Mouse (Mus musculus) lung, postnatal 4 days (tissue): ENCODE data around the gene Ing1.

Source experiments
- DNase-seq, 2 experiments: peaks; one replicate each; pipeline ENCODE4 v3.0.0; 2021

The Ing1 gene

DNA sequence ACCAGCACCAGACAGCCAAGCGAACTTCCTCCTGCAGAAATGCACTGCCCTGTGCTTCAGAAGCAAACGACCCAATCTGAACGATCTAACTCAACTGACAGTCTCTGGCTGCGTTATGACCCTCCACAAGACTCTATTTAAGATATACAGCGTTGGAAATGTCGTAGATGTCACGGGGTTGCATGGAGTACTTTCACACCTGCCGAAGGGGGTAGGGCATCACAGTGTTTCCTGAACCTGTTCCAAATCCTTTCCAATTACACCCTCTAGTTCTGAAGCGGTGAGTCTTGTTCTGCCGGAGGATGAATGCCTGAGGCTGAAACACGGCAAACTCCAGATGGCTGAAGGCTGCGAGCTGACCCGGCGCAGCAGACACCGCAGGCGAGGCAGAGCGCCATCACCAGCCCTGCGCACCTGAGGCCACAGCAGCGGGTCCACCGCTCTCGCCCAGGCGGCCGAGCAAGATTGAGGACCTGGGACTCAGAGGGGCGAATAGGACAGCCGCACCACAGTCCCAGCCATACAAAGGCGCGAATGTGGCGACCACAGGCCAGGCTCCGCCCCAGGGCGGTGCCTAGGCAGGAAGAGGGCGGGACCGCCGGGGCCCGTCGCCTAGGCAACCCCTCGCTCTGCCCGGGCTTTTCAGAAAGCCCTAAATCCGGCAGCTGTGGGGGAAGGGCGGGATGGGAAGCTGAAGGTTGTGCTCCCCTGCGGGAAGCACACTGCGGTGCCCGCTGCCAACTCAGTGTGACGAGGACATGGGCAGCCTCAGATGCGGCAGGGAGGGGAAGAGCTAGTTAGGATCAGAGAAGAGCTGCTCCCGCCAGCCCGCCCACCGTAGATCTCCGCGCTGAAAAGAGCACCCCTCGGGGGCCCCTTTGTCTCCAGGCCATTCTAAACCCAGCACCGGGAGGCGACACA is at the start of gene Ing1:
TSS of gene Ing1 (plus strand) at position 773 of the 921 bp plus-strand sequence.
- peak; percentile 96 to 97 for DNase-seq

DNA sequence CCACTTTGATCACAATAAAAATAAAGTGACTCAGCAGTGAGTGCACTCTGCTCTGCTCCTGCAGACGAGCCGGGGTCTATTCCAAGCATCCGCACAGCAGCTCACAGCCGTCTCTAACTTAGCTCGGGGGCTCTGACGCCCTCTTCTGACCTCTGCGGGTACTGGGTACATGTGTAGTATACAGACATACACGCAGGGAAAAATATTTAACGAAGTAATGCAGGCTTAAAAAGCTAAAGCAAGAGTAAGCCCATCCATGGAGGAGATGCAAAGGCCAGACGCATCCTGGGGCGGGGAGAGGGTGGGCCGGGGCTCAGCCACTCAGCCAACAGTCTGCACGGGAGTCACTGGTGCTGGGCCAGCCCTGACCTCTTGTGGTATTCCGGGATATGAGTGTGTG is 49.3 kb upstream of the Ing1 start:
- DNase-seq, result peak in 1 of 2 experiments; percentile 18

- DNase-seq, result peak; percentile 63 to 72
Observed at GRCm38 (mm10) chr8:11506802-11507201, 48.6 kb upstream of the Ing1 start.

DNA sequence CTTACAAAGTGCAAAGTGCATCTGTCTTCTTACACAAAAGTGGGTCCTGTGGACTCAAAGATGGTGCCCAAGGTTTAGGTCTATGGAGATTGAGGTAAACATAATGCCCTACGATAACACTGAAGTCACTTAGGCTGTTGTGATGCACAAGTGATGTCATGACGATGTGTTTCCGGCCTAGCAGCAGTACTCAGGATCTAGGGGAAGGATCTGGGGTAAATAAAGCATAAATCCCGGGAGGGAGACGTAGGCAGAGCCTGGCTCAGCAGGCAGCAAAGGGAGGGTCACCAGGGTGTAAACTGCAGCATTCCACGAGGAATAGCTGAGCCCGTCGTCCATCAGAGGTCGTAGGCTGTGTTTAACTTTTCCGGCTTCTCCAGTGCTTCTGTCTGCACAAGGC is 46.5 kb upstream of the Ing1 start:
- DNase-seq, result no peak

GRCm38 (mm10) chr8:11510971-11511370 is 44.4 kb upstream of the Ing1 start:
- peak in 1 of 2 experiments; percentile 17 for DNase-seq

- peak in 1 of 2 experiments; percentile 17 for DNase-seq
Observed at GRCm38 (mm10) chr8:11512711-11513110, 42.7 kb upstream of the Ing1 start.

DNA sequence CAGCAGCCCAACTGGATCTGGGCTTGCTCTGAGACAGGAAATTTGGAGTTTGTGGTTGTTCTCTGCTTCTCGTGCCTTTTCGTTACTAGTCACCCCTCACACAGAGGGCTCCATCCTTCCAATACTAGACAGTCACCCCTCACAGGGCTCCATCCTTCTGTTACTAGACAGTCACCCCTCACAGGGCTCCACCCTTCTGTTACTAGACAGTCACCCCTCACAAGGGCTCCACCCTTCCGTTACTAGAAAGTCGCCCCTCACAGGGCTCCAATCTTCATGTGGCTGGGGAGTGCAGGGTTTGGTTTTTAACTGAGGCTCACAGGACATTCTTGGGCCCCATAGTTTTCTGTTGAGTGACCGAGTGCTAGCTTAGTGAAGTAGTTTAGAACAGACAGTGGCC is 42.1 kb upstream of the Ing1 start:
- no peak for DNase-seq

DNA sequence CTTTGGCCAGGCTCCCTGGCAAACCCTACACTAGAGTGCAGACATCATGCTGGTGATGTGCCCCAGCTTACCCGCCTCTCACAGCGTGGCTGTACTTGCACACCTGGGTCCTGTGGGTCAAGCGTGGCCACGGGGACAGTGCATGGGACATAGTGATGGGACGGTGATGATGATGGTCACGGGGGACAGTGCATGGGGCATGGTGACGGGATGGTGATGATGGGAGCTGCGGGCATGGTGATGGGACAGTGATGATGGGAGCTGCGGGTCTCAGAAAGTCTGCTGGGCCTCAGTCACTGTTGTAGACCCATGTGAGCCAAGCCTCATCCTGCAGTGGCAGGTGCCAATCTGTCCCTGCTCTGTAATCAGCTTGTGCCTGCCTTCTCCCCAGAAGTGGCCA is 39.1 kb upstream of the Ing1 start:
- DNase-seq, result peak in 1 of 2 experiments; percentile 21

- DNase-seq, result peak; percentile 26 to 86
Observed at GRCm38 (mm10) chr8:11517366-11518055, 37.9 kb upstream of the Ing1 start.

DNA sequence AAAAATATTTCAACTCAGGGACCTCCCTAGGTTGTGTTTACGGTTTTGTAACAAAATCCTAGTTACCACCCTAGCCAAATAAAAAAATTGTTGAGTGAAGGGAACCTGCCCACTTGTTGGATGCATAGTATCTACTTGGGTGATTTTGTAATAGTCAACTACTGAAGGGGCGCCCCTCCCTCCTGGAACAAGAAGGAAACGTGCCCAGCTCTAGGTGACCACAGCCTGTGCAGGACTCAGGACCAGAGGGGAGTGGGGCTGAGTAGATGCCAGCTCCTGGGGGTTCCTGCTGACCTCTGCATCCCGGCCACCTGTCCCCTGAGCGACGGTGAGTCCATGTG is 37.3 kb upstream of the Ing1 start:
- DNase-seq, result peak in 1 of 2 experiments; percentile 47

- peak; percentile 55 to 71 for DNase-seq
Observed at GRCm38 (mm10) chr8:11518676-11519075, 36.7 kb upstream of the Ing1 start.

DNA sequence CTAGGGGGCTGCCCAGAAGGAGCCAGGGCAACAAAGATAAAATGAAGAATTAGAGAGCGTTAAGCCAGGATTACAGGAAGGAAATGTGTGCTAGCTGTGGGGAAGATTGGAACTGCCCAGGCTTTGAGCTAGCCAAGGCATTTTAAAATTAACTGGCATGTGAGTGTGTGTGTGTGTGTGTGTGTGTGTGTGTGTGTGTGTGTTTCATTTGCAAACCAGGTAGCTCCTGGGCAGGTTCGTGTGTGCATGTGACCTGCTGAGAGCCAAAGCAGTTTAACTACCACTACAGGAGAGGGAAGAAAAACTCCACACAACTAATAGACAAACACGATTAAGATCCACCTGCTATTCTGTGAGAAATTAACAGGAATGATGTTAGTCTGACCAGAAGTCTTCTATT is 32.0 kb upstream of the Ing1 start:
- peak in 1 of 2 experiments; percentile 18 for DNase-seq

DNA sequence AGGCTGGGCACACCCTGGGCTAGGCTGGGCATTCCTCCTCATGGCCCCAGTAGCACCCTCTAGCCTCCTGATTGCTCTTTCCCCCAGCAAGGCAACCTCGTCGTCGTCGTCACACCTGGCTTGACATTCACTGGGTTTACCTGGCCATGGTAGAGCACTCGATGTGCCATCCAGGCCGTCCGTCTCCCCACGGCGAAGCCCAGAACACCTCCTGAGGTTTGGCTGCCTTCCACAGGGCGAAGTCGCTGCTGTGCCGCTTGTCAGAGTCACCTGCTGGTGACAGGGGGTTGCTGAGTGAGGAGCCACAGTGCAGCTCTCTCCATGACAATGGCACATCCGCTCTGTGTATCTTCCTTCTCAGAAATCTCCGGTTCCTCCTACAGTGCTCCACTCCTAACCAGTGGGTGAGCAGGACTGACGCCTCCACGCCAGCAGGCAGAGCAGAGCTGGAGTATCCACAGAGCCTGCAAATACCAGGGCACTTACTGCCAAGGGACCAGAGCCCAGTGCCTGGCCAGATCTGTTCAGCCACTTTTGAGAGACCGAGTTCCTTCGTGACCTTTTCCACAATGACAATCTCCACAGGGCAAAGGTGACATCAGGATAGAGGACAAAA is 25.1 kb upstream of the Ing1 start:
- DNase-seq, result peak in 1 of 2 experiments; percentile 16

DNA sequence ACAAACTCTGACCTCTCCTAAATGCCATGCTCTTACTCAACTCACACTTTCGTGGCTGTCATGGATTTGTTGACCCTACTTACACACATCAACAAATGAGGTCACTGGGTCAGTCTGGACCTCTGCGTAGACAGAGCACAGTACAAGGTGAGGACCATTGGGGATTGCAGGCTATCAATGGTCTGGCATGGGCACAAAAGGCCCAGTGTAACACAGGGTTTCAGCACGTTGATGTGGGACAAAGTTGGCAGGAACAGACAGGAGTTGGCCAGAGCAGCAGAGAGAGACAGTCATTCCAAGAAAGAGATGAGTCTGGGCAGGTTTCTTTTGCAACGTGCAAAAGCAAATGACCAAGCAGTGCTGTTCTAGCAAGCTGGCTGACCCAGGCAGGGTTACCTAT is 24.5 kb upstream of the Ing1 start:
- no peak for DNase-seq

DNA sequence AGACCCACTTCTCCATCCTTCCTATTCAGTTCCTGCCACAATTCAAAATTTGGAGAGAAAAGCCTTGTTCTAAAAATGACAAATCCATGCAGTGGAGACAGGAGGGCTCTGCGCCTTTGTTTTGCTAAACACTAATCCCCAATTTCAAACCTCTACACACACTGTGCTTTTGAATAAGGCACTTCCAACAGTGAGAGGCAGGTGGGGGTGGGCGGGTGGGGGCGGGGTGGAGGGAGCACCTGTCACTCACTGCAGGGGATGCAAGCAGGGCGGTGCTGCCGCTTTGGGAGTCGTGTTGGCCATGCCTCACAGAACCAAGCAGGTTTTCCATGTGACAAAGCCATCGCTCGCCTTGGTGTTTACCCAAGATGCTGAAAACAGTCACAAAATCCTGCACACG is 20.9 kb upstream of the Ing1 start:
- DNase-seq, result no peak

DNA sequence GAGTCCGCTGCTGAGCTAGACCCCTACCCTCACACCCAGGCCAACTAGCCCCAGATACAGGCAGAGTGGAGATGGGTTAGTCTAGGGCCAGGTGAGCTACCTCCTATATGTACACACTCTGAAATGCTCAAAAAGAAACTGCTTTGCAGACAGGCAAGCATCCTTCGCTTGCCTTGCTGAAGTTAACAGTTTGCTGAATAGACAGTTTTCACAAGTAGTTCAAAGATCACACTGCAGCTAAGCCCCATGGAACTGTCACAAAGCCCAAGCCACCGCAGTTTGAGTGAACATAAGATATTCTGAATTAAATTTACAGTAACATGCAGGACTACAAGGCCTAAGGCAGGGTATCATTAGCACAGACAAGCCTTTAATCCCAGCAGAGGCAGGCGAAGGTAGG is 16.3 kb upstream of the Ing1 start:
- no peak for DNase-seq

GRCm38 (mm10) chr8:11540182-11540581 is 15.2 kb upstream of the Ing1 start:
- DNase-seq, result no peak

- DNase-seq, result no peak
Observed at GRCm38 (mm10) chr8:11542031-11542430, 13.3 kb upstream of the Ing1 start.

- DNase-seq, result no peak
Observed at GRCm38 (mm10) chr8:11542866-11543265, 12.5 kb upstream of the Ing1 start.

DNA sequence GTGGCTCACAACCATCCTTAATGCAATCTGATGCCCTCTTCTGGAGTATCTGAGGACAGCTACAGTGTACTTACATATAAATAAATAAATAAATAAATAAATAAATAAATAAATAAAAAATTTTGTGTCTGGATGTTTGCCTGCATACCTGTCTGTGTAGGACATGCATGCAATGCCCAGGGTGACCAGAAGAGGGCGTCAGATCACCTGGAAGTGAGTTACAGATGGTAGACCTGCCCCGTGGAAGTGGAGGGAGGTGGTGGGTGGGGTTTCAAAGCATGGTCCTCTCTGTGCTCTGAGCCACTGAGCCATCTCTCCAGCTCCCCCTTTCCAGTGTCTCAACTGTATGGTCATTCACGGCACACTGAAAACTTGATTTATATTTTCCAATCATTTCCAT is 11.0 kb upstream of the Ing1 start:
- DNase-seq, result peak; percentile 52 to 68

DNA sequence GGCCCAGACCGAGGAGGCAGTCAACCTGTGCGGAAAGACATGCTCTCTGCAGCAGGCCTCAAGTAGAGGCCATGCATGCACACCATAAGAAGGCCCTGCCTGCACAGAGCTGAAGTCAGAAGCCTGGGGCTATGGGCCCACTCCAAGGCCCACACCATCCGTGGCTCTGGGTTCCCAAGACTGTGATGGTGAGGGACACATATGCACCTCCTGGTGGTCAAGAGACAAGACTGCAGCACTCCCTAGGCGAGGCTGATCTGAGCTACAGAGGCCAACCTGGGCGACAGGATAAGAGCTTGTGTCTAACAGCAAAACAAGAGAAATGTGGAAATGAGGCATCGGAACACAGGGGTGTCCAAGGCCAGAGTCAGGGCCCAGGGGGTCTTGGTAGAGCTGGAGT is 8.3 kb upstream of the Ing1 start:
- peak in 1 of 2 experiments; percentile 23 for DNase-seq

- DNase-seq, result peak; percentile 64 to 78
Observed at GRCm38 (mm10) chr8:11549706-11550105, 5.7 kb upstream of the Ing1 start.

GRCm38 (mm10) chr8:11550281-11550948 is 5.0 kb upstream of the Ing1 start, which contains the start of gene Cars2:
TSS of gene Cars2 (minus strand) at chr8:11550783.
- peak; percentile 95 to 96 for DNase-seq
